Mouse (Mus musculus) limb, embryonic 12.5 days (tissue): ENCODE data around the gene Slc6a20a. TPM values are rescaled to one million over a fixed set of nuclear protein-coding genes. Genes with fewer than 3 reads are reported as not detected.

Experiments used
- ATAC-seq: fragments of 200-750 bp; cut with Nextera tagmentation; 2 replicates; pipeline ENCODE4 v1.8.0; 2017; ENCODE audit warnings: low read depth, moderate TSS enrichment; ENCODE audit not compliant: insufficient number of reproducible peaks, insufficient read depth, low FRiP score, low TSS enrichment
- H3K27ac ChIP-seq: fragments of 300-500 bp; sonication (generic); 2 replicates; pipeline ENCODE4 v1.5.1; 2016; ENCODE audit warnings: mild to moderate bottlenecking, moderate library complexity
- H3K27me3 ChIP-seq: fragments of 300-500 bp; sonication (generic); 2 replicates; pipeline ENCODE4 v1.6.1; 2016; ENCODE audit warnings: mild to moderate bottlenecking, moderate library complexity
- H3K36me3 ChIP-seq: fragments of 300-500 bp; sonication (generic); 2 replicates; pipeline ENCODE4 v1.6.1; 2016; ENCODE audit warnings: mild to moderate bottlenecking, moderate library complexity
- H3K4me1 ChIP-seq: fragments of 300-500 bp; sonication (generic); replicated peaks from 2 replicates; pipeline ENCODE4 v1.6.1; 2016
- H3K4me2 ChIP-seq: fragments of 300-500 bp; sonication (generic); 2 replicates; pipeline ENCODE4 v1.6.1; 2016; ENCODE audit warnings: mild to moderate bottlenecking, moderate library complexity
- H3K4me3 ChIP-seq: fragments of 300-500 bp; sonication (generic); replicated peaks from 2 replicates; pipeline ENCODE4 v1.5.1; 2016; ENCODE audit warnings: mild to moderate bottlenecking
- H3K9ac ChIP-seq: fragments of 300-500 bp; sonication (generic); replicated peaks from 2 replicates; pipeline ENCODE4 v1.6.1; 2016; ENCODE audit warnings: mild to moderate bottlenecking, moderate library complexity
- H3K9me3 ChIP-seq: fragments of 300-500 bp; sonication (generic); 2 replicates; pipeline ENCODE4 v1.6.1; 2016; ENCODE audit warnings: mild to moderate bottlenecking, moderate library complexity
- WGBS: fragments of 180-500 bp; shearing (Covaris S2); methylation state at CpG from one replicate; pipeline ENCODE4 v1.1.7; 2016; 5-methylcytosine and 5-hydroxymethylcytosine counted together
- polyA plus RNA-seq: library from polyadenylated mRNA; unstranded; fragments of >200 nt; fragmentation: Nextera tagmentation; extraction: Ambion mirVana; gene quantifications from 2 replicates; pipeline ENCODE4 v1.2.1, GENCODE M21; 2016

Slc6a20a gene
- polyA plus RNA-seq, 1 experiment from 2014 or later, result not detected

DNA sequence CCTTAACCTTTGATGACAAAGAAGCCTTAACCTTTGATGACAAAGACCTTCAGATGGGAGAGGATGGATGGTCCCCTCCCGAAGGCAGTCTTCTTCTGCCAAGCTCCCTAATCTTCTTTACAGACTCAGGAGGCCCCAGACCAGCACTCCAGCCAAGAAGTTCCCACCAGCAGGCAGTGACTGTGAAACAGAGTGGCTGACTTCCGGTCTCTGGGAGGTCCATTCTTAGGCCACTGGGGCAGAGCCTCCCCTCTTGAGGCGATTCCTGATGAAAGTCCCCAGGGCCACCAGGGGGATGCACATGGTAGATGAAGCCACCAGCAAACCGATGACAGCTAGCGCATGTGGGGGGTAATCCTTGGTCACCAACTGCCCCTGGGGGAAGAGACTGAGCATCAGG lies 41.9 kb downstream of the Slc6a20a start:
- no peak overlapping the region for H3K27ac ChIP-seq
- H3K4me3 ChIP-seq, result no peak overlapping the region
- ATAC-seq, result no peak
- H3K9ac ChIP-seq, result no peak overlapping the region
- no peaks in the 10 kb centered on the region for H3K27me3 ChIP-seq
- no peaks in the 10 kb centered on the region for H3K9me3 ChIP-seq
- H3K4me2 ChIP-seq, result no peak overlapping the region
- H3K4me1 ChIP-seq, result no peaks in the 10 kb centered on the region
- 72% methylated on average over 5 of the region's 5 CpGs for WGBS
- H3K36me3 ChIP-seq, result no peaks in the 10 kb centered on the region

DNA sequence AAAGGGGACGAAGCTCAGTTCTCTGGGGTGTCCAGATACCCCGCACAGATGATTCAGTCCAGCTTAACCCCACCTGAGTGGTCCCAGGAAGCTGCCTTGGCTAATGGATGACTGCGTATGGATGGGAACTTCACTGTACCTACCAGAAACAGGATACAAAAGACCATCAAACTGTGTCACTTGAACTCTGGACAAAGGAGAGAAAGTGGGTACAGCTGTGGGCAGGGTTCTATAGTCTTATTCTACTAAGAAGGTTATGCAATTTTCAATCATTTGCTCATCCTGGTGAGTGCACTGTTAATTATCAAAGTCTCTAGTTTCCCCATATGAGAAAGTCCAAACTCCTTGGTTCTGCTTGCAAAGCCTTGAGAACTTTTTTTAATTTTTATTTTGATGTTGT lies 45.7 kb downstream of the Slc6a20a start:
- H3K4me3 ChIP-seq, result no peak overlapping the region
- ATAC-seq, result no peak
- 84% methylated on average over 3 of the region's 3 CpGs for WGBS

DNA sequence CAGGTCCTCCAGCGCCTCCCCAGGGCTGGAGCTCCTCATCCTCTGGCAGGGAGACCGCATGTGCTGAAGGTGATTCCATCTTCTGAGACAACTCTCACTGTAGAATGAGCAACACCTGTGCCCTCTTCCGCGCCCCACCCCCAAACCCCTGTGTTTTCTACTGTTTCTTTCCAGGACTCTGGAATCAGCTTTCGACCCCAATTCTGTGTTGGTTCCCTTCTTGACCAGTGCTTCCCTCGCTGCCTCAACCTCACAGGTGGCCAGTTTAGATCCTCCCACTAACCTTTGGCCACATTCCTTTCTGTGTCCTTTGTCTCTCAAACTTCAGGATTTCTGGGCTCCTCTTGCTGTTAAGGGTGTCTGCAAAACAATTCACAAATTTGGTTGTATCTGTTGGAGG lies 46.4 kb downstream of the Slc6a20a start, which contains the start of gene Slc6a20b:
Gene Slc6a20b (minus strand): TSS at position 285 of the 400 bp plus-strand sequence.
- H3K4me2 ChIP-seq, result no peak within 1 kb of the TSS
- H3K9me3 ChIP-seq, result no peaks in the 10 kb centered on the region
- H3K36me3 ChIP-seq, result no peaks in the 10 kb centered on the region
- H3K27me3 ChIP-seq, result no peaks in the 10 kb centered on the region
- 81% methylated on average over 6 of the region's 6 CpGs for WGBS
- H3K9ac ChIP-seq, result no peak within 1 kb of the TSS
- ATAC-seq, result no peak
- no peak within 1 kb of the TSS for H3K27ac ChIP-seq
- no peak within 1 kb of the TSS for H3K4me3 ChIP-seq
- H3K4me1 ChIP-seq, result no peaks in the 10 kb centered on the region

More for the DNA sequence above, 45.7 kb downstream of the Slc6a20a start:
- Histone ChIP-seq H3K27ac (no peak overlapping the region), H3K9ac (no peak overlapping the region), H3K36me3 (no peaks in the 10 kb centered on the region), H3K9me3 (no peaks in the 10 kb centered on the region), H3K27me3 (no peaks in the 10 kb centered on the region), H3K4me2 (no peak overlapping the region), H3K4me1 (no peaks in the 10 kb centered on the region)

DNA sequence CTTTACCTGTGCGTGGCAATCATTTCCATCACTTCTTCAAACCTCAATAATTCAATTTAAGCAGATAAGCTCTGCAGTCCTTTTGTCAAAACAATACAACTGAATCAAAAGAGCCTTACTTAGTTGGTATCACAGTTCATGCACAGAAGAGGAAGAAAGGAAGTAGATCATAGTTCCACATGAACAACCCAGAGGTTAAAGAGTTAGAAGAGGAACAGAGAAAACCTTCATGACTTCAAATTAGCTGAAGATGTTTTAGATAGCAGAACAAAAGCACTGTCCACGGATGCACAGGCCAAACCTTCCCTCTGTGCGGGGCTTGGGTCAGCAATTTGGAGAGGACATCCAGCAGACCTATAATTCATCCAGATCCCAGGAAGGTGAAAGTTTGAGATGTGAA lies 47.0 kb downstream of the Slc6a20a start:
- Histone ChIP-seq H3K4me3 (no peak overlapping the region), H3K4me1 (no peaks in the 10 kb centered on the region), H3K4me2 (no peak overlapping the region), H3K9ac (no peak overlapping the region), H3K27ac (no peak overlapping the region), H3K9me3 (no peaks in the 10 kb centered on the region), H3K36me3 (no peaks in the 10 kb centered on the region), H3K27me3 (no peaks in the 10 kb centered on the region)
- no peak for ATAC-seq
- 87% methylated on average over 3 of the region's 3 CpGs for WGBS

DNA sequence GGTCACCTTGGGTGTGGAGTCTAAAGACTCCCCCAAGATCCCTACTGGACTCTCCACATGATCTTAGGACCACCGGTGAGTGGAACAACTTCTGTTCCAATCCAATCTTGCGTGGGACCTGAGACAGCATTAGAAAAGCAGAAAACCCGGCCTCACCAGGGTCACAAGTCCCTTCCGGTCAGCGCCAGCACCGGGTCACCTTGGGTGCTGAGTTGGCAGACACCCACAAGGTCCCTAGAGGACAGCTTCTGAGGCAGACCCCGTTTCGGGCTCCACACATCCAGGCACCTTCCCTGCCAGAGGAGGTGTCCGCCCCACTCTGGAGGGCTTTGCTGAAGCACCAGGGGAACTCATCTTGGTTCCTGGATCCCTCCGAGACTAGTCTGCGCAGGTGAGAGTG lies 52.9 kb downstream of the Slc6a20a start:
- H3K9me3 ChIP-seq, result no peaks in the 10 kb centered on the region
- no peaks in the 10 kb centered on the region for H3K4me1 ChIP-seq
- no peak overlapping the region for H3K27ac ChIP-seq
- H3K4me2 ChIP-seq, result no peak overlapping the region
- 92% methylated on average over 11 of the region's 11 CpGs for WGBS
- ATAC-seq, result no peak
- H3K27me3 ChIP-seq, result no peaks in the 10 kb centered on the region
- no peak overlapping the region for H3K9ac ChIP-seq
- no peaks in the 10 kb centered on the region for H3K36me3 ChIP-seq
- H3K4me3 ChIP-seq, result no peak overlapping the region

DNA sequence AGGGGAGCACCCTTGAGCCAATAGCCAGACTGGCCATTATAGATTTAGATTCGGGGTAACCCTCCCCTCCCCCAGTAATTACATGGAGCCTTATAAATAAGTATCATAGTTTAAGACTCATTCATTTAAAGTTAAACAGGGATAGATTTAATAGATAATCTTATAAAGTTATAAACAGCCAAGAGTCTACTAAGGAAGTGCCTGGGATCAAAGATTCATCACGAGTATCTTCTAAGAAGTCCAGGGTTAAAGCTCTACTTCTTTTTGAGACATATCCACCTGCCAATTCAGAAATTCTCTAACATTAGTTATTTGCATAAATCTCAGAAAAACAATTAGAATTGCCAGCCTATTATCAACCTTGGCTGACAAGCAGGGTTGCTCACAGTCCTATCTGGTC lies 53.9 kb downstream of the Slc6a20a start:
- no peak overlapping the region for H3K9ac ChIP-seq
- no peak overlapping the region for H3K4me3 ChIP-seq
- WGBS, result 88% methylated on average over 2 of the region's 2 CpGs
- no peaks in the 10 kb centered on the region for H3K4me1 ChIP-seq
- H3K4me2 ChIP-seq, result no peak overlapping the region
- H3K9me3 ChIP-seq, result no peaks in the 10 kb centered on the region
- no peak for ATAC-seq
- no peaks in the 10 kb centered on the region for H3K27me3 ChIP-seq
- no peak overlapping the region for H3K27ac ChIP-seq
- no peaks in the 10 kb centered on the region for H3K36me3 ChIP-seq

DNA sequence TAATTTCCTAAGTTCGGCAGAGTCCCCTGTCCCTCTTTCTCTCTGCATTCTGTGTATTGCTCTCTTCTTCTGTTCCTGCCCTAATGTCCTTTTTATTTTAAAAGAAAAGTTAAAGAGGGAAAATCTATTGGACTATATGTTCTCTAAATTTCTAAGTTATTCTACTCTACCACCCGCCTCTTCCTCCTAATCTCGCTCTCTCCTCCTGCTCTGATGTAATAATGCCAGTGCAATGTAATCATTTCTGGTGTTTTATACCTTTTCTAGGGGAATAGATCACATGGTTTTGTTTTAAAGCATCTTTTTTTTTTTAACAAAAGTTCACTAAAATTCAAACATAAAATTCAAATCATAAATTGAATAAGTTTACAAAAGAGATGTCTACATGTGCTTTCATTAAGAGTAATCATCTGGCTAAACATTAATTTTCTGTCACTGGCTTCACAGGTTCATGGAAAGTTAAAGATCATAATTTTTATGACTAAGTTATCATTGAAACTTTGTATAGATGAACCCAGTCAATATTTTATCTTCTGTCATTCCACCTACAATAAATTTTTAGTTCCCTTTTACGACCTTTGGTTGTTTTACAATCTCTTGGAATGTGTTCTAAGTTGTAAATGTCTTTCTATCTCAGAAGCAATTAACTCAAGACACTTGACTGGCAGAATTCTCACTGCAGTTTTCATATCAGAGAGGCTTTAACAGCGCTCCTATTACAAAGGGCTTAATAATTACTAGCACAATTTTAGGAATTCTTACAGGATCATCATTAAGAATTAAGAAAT lies 58.2 kb downstream of the Slc6a20a start:
- no peaks in the 10 kb centered on the region for H3K4me1 ChIP-seq
- H3K27me3 ChIP-seq, result no peaks in the 10 kb centered on the region
- no peaks in the 10 kb centered on the region for H3K9me3 ChIP-seq
- ATAC-seq, result no peak
- H3K27ac ChIP-seq, result no peak overlapping the region
- WGBS, result 77% methylated on average over 5 of the region's 5 CpGs
- no peaks in the 10 kb centered on the region for H3K36me3 ChIP-seq
- H3K9ac ChIP-seq, result no peak overlapping the region
- H3K4me2 ChIP-seq, result no peak overlapping the region
- no peak overlapping the region for H3K4me3 ChIP-seq

DNA sequence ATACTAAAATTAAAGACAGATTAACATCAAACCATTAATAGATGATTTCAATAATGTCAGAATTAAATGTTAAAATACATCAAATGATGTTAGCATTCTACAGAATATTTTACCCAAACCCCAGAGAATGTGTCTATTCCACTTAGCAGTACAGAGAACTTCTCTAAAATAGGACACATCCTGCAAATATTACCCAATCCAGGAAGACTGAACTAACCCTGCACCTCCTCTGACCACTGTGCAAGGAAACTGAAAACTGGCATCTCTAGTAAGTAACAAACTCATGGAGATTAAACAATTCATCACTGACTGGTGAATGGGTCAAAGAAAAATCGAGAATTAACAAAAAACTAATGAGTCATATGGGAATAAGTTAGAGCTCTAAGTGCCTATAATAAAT lies 77.2 kb downstream of the Slc6a20a start:
- no peaks in the 10 kb centered on the region for H3K27me3 ChIP-seq
- no peaks in the 10 kb centered on the region for H3K36me3 ChIP-seq
- no peaks in the 10 kb centered on the region for H3K4me1 ChIP-seq
- no peak overlapping the region for H3K4me2 ChIP-seq
- H3K9me3 ChIP-seq, result no peaks in the 10 kb centered on the region
- 72% methylated on average over 1 of the region's 1 CpGs for WGBS
- ATAC-seq, result no peak
- H3K27ac ChIP-seq, result no peak overlapping the region
- no peak overlapping the region for H3K4me3 ChIP-seq
- H3K9ac ChIP-seq, result no peak overlapping the region

DNA sequence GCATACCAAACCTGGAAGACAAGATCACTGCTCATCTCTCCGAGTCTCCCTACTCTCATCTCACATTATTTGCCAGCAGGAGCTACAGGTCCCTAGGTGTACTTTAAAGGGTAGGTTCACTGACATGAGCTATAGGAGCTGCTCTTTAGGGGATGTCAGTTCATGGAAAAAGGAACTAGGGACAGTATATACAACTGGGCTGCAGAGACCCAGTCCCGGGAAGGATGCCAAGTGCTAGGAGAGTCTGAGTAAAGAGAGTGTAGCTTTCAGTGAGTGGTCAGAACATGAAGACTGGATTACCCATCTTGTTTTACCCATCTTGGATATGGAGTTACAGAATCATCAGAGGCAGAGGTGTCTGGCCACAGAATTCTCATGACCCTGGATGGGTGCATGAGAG lies 81.3 kb downstream of the Slc6a20a start:
- no peaks in the 10 kb centered on the region for H3K4me1 ChIP-seq
- H3K27ac ChIP-seq, result no peak overlapping the region
- no peaks in the 10 kb centered on the region for H3K27me3 ChIP-seq
- H3K4me2 ChIP-seq, result no peak overlapping the region
- H3K36me3 ChIP-seq, result peaks cover 18% of the 10 kb centered on the region; the same call in 1 of the 2 replicates
- 90% methylated on average over 2 of the region's 2 CpGs for WGBS
- H3K9ac ChIP-seq, result no peak overlapping the region
- H3K4me3 ChIP-seq, result no peak overlapping the region
- no peaks in the 10 kb centered on the region for H3K9me3 ChIP-seq
- no peak for ATAC-seq

DNA sequence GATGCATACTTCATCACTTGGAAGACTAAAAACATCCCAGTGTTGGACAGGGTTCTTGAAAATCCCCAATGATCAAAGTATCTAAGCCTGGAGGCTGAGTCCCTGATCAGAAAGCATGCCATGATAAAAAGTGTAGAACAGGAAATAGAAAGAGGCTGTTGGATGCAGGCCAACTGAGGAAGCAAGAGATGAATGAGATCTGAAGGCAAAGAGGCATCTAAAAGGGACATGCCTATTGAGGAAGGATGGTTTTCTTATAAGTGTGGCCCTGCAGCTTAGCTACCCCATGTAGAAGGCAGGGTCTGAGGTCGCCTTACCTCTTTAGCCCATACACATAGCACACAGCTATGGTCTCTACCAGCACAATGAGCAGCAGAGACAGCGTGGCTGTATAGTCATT lies 81.8 kb downstream of the Slc6a20a start:
- 96% methylated on average over 2 of the region's 2 CpGs for WGBS
- no peak overlapping the region for H3K9ac ChIP-seq
- no peaks in the 10 kb centered on the region for H3K27me3 ChIP-seq
- no peaks in the 10 kb centered on the region for H3K4me1 ChIP-seq
- ATAC-seq, result no peak
- no peaks in the 10 kb centered on the region for H3K9me3 ChIP-seq
- H3K4me3 ChIP-seq, result no peak overlapping the region
- H3K4me2 ChIP-seq, result no peak overlapping the region
- no peak overlapping the region for H3K27ac ChIP-seq
- H3K36me3 ChIP-seq, result peaks cover 18% of the 10 kb centered on the region; the same call in 1 of the 2 replicates

DNA sequence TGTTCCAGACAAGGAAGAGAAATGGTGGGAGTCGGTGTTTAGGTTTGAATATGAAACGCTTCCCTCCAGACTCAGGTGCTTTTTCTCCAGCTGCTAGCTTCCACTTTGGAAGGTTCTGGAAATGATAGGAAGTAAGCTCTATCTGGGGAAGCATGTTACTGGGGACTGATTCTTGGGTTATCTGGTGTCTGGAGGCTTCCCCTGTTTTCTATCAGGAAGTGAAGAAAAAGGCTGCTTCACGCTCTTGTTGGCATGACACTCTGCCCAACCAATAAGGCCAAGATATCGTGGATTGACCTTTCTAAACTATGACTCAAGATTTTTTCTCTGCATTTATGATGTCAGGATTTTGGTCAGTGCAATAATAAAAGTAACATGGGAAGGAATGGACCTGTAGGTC lies 83.5 kb downstream of the Slc6a20a start:
- no peaks in the 10 kb centered on the region for H3K4me1 ChIP-seq
- WGBS, result 90% methylated on average over 4 of the region's 4 CpGs
- H3K9ac ChIP-seq, result no peak overlapping the region
- no peak for ATAC-seq
- no peak overlapping the region for H3K4me3 ChIP-seq
- no peak overlapping the region for H3K27ac ChIP-seq
- H3K27me3 ChIP-seq, result no peaks in the 10 kb centered on the region
- peaks cover 29% of the 10 kb centered on the region; the same call in 1 of the 2 replicates for H3K36me3 ChIP-seq
- no peaks in the 10 kb centered on the region for H3K9me3 ChIP-seq
- H3K4me2 ChIP-seq, result no peak overlapping the region
